Mouse (Mus musculus): ENCODE data around the gene Eif3k.
A peak's percentile ranks its signal among the peaks of the same experiment; 100 is the strongest.

The Eif3k gene

GRCm38 (mm10) chr7:28981651-28982273 lies at the start of gene Eif3k, which contains the start of gene Map4k1:
Eif3k (minus strand) TSS chr7:28981864.
Map4k1 (plus strand) TSS chr7:28982050.
- DNase-seq (ENCODE audit: low spot score in 2 of 2) = peak; percentile 98

- DNase-seq (ENCODE audit: low spot score in 2 of 2) = no peak
Measured at GRCm38 (mm10) chr7:29029690-29030656, 48.3 kb upstream of the Eif3k start.

GRCm38 (mm10) chr7:29028761-29029160 lies 47.1 kb upstream of the Eif3k start:
- DNase-seq (ENCODE audit: low spot score in 2 of 2) = no peak

- DNase-seq (ENCODE audit: low spot score in 2 of 2) = no peak
Measured at GRCm38 (mm10) chr7:29026811-29027210, 45.1 kb upstream of the Eif3k start.

GRCm38 (mm10) chr7:29026195-29026594 lies 44.5 kb upstream of the Eif3k start:
- DNase-seq (ENCODE audit: low spot score in 2 of 2) = no peak

GRCm38 (mm10) chr7:29025566-29025965 lies 43.9 kb upstream of the Eif3k start:
- DNase-seq (ENCODE audit: low spot score in 2 of 2) = no peak

- DNase-seq (ENCODE audit: low spot score in 2 of 2) = no peak
Measured at GRCm38 (mm10) chr7:29023514-29023913, 41.9 kb upstream of the Eif3k start.

- DNase-seq (ENCODE audit: low spot score in 2 of 2) = no peak
Measured at GRCm38 (mm10) chr7:29022479-29022878, 40.8 kb upstream of the Eif3k start.

- DNase-seq (ENCODE audit: low spot score in 2 of 2) = no peak
Measured at GRCm38 (mm10) chr7:29019447-29020220, 38.0 kb upstream of the Eif3k start.

GRCm38 (mm10) chr7:29017222-29017621 lies 35.6 kb upstream of the Eif3k start:
- DNase-seq (ENCODE audit: low spot score in 2 of 2) = no peak

- DNase-seq (ENCODE audit: low spot score in 2 of 2) = no peak
Measured at GRCm38 (mm10) chr7:29016440-29016839, 34.8 kb upstream of the Eif3k start.

GRCm38 (mm10) chr7:29014984-29015383 lies 33.3 kb upstream of the Eif3k start:
- DNase-seq (ENCODE audit: low spot score in 2 of 2) = no peak

- DNase-seq (ENCODE audit: low spot score in 2 of 2) = no peak
Measured at GRCm38 (mm10) chr7:29008714-29009113, 27.1 kb upstream of the Eif3k start.

- no peak for DNase-seq (ENCODE audit: low spot score in 2 of 2)
Measured at GRCm38 (mm10) chr7:29008171-29008570, 26.5 kb upstream of the Eif3k start.

GRCm38 (mm10) chr7:29007224-29008101 lies 25.8 kb upstream of the Eif3k start:
- DNase-seq (ENCODE audit: low spot score in 2 of 2) = peak in 1 of 2 experiments; percentile 13

- peak; percentile 28 to 30 for DNase-seq (ENCODE audit: low spot score in 2 of 2)
Measured at GRCm38 (mm10) chr7:29000651-29001605, 19.3 kb upstream of the Eif3k start.

- no peak for DNase-seq (ENCODE audit: low spot score in 2 of 2)
Measured at GRCm38 (mm10) chr7:28993402-28993801, 11.7 kb upstream of the Eif3k start.

GRCm38 (mm10) chr7:28992997-28993396 lies 11.3 kb upstream of the Eif3k start:
- no peak for DNase-seq (ENCODE audit: low spot score in 2 of 2)

- no peak for DNase-seq (ENCODE audit: low spot score in 2 of 2)
Measured at GRCm38 (mm10) chr7:28991616-28992015, 10.0 kb upstream of the Eif3k start.

- DNase-seq (ENCODE audit: low spot score in 2 of 2) = no peak
Measured at GRCm38 (mm10) chr7:28990766-28991273, 9.2 kb upstream of the Eif3k start.

Data from heart, adult 9 months (tissue).